Mouse (Mus musculus) thymus, adult 2 months (tissue): Measurements from ENCODE around the gene Dclre1c. TPM values are rescaled to one million over a fixed set of nuclear protein-coding genes. Genes with fewer than 3 reads are reported as not detected.
A peak's percentile ranks its signal among the peaks of the same experiment; 100 is the strongest.

Source experiments
- DNase-seq: peaks from one replicate; pipeline ENCODE4 v3.0.0; 2021
- H3K27ac ChIP-seq: fragments of 200-500 bp; 2 replicates; pipeline ENCODE4 v1.5.1; 2012; ENCODE audit warnings: low read length, control low read depth; ENCODE audit not compliant: control insufficient read depth, insufficient read depth
- H3K27me3 ChIP-seq: fragments of 200-500 bp; 2 replicates; pipeline ENCODE4 v1.6.1; 2012; ENCODE audit warnings: mild to moderate bottlenecking, low read length, moderate library complexity, mixed read lengths; ENCODE audit not compliant: control insufficient read depth, insufficient read depth
- H3K36me3 ChIP-seq: fragments of 200-500 bp; 2 replicates; pipeline ENCODE4 v1.6.1; 2012; ENCODE audit warnings: mild to moderate bottlenecking, low read length, moderate library complexity; ENCODE audit not compliant: control insufficient read depth, insufficient read depth
- H3K4me1 ChIP-seq: fragments of 200-500 bp; replicated peaks from 2 replicates; pipeline ENCODE4 v1.6.1; 2012; ENCODE audit warnings: low read length; ENCODE audit not compliant: control insufficient read depth, insufficient read depth
- H3K4me3 ChIP-seq: fragments of 200-500 bp; 2 replicates; pipeline ENCODE4 v1.5.1; 2012; ENCODE audit warnings: mild to moderate bottlenecking, low read length, control low read depth, moderate library complexity; ENCODE audit not compliant: control insufficient read depth, insufficient read depth
- CTCF ChIP-seq: fragments of 200-500 bp; IDR thresholded peaks from 2 replicates; pipeline ENCODE4 v1.5.1; 2012; ENCODE audit warnings: mild to moderate bottlenecking, control low read depth, low read length, moderate library complexity, borderline replicate concordance; ENCODE audit not compliant: control insufficient read depth, poor library complexity, insufficient read depth; ENCODE audit errors: extremely low read depth
- POLR2A ChIP-seq: fragments of 200-500 bp; IDR thresholded peaks from 2 replicates; pipeline ENCODE4 v1.6.1; 2012; ENCODE audit warnings: mild to moderate bottlenecking, low read length, control low read depth, moderate library complexity; ENCODE audit not compliant: control insufficient read depth, poor library complexity, insufficient read depth; ENCODE audit errors: extremely low read depth
- WGBS: fragments of 180-500 bp; shearing (Covaris S2); methylation state at CpG from one replicate; pipeline ENCODE4 v1.1.7; 2018; 5-methylcytosine and 5-hydroxymethylcytosine counted together
- polyA plus RNA-seq: library from polyadenylated mRNA; depleted of rRNA; stranded (reverse); fragments of >200 nt; gene quantifications from 2 replicates; pipeline ENCODE4 v1.2.3, GENCODE M21; 2012; rRNA removed

Dclre1c gene
- polyA plus RNA-seq, 1 experiment: 28.1 TPM

DNA sequence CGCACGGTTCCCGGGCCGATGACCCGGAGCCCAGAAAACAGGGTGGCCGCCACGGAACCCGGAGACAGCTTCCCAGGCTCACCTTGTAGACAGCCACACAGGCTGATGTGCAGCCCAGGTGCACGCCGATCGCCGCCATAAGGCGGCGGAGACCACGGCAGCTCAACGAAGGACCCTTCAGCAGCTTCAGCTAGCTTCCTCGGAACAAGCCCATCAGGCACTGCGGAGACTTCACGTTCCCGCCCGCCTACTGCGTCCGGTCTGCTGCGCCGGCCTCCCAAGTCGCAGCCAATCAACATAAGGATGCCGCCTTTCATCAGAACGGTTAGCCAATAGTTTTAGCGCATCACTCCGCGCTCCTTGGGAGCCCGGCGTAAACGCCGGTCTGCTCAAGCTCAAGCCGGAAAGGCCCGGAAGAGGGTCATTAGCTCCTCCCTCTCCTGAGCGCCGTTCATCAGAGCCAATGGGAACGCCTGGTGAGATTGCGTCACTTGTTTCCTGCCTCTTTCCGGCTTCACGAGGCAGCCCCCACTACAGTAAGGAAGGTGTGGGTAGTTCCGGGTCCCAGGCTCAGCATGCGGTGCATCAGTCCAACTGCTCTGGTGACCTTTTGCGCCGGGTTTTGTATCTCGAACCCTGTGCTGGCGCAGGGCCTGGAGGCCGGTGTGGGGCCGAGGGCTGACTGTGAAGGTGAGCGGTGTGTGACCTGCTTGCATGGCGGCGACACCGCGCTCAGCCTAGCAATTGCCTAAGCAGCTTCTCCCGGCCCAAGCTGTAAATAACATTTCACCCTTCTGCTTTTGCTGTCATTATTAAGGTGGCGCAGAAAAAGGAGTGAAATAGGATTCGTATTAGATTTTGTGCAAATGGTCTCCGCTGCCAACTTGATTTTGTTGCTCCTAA, 88.9 kb downstream of the Dclre1c start, which contains the start of the genes Gm45902, Hspa14 and Cdnf:
Gm45902 (minus strand) TSS at position 239 of the 903 bp plus-strand sequence.
Hspa14 (minus strand) TSS at position 263 of the 903 bp plus-strand sequence.
Cdnf (plus strand) TSS at position 479 of the 903 bp plus-strand sequence.
- Histone ChIP-seq H3K36me3 (peaks cover 16% of the 10 kb centered on the region), H3K27me3 (no peaks in the 10 kb centered on the region), H3K4me3 (peak within 1 kb of the TSS; percentile 72), H3K4me1 (no peaks in the 10 kb centered on the region; the same call in 1 of the 2 replicates), H3K27ac (peak within 1 kb of the TSS; percentile 64)
- peak; percentile 93 for TF ChIP-seq POLR2A
- no peak; the same call in none of the 2 replicates for TF ChIP-seq CTCF
- peak; percentile 95 for DNase-seq
- under 1% methylated on average over 60 of the region's 60 CpGs for WGBS

Other genes starting within 250 kb of the Dclre1c start
- 7.4 and 8.1 TPM in 2 replicates for gene Nmt2, start 139.9 kb upstream of the Dclre1c start, polyA plus RNA-seq
- gene Rpp38, start 91.5 kb upstream of the Dclre1c start, polyA plus RNA-seq: 3.4 and 3.5 TPM in 2 replicates
- gene Acbd7, start 88.0 kb upstream of the Dclre1c start, polyA plus RNA-seq: not detected in 2 replicates
- gene Olah, start 26.9 kb upstream of the Dclre1c start, polyA plus RNA-seq: not detected in 2 replicates
- gene Meig1, start 1.5 kb upstream of the Dclre1c start, polyA plus RNA-seq: 0.40 TPM in 1 of 2 replicates, not detected in the other
- gene Suv39h2, start 50.9 kb downstream of the Dclre1c start, polyA plus RNA-seq: 2.2 and 3.1 TPM in 2 replicates
- gene Gm45902, start 88.7 kb downstream of the Dclre1c start, polyA plus RNA-seq: 6.0 and 6.1 TPM in 2 replicates
- gene Hspa14, start 88.7 kb downstream of the Dclre1c start, polyA plus RNA-seq: 68.0 and 69.0 TPM in 2 replicates
- gene Cdnf, start 88.9 kb downstream of the Dclre1c start, polyA plus RNA-seq: 0.17 and 0.43 TPM in 2 replicates
- 81.3 and 98.8 TPM in 2 replicates for gene Fam107b, start 146.4 kb downstream of the Dclre1c start, polyA plus RNA-seq